Mouse (Mus musculus) ovary, postnatal 14 days (tissue): ENCODE data around the gene Cilp2.
A peak's percentile ranks its signal among the peaks of the same experiment; 100 is the strongest.

Source experiments
- DNase-seq: peaks from one replicate; pipeline ENCODE4 v3.0.0; 2022; ENCODE audit warnings: low spot score

Cilp2 gene

DNA sequence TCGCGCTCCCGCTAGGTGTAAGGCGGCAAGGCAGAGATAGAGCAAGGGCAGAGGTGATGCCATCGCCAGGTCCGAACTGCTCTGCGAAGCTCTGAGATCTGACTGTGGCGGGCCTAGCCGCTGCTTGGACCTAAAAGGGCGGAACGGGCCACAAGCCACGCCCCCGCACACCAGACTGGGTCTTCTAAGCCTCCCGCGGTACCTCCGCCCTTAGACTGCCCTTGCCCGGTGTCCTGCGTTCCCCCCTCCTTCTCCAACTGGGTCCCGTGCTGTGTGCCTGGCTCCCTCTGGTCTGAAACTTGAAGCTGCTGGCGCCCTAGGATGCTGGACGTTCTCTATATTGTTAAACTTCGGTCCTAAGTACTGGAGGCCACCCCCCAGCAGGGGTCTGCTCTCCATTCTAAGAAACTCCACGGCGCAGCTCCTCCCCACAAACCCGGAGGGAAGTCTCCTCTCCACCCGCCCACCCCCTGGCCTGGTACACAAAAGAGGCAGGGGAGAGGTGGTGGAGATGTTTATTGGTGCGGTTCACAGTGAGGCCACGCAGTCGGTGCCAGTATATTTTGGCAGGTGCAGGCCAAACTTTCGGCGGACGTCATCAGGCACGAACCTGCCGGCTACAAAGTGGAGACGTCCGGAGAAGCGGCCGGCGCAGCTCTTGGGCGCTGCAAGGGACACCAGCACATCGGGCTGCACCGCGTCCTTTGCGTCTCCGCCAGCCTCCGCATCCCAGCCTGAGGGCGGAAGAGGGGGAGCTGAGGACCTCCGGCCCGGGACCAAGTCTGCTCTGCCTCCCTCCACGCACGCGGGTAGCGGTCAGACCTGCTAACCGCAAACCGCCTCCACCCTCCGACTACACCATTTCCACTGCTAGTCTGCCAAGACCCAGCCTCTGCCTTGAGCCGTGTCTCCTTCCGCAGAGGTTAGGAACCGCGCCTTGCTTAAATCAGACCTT, at the start of gene Cilp2:
Gene Cilp2, minus strand, starts transcription at position 399 of the 955 bp plus-strand sequence.
- DNase-seq, result no peak

DNA sequence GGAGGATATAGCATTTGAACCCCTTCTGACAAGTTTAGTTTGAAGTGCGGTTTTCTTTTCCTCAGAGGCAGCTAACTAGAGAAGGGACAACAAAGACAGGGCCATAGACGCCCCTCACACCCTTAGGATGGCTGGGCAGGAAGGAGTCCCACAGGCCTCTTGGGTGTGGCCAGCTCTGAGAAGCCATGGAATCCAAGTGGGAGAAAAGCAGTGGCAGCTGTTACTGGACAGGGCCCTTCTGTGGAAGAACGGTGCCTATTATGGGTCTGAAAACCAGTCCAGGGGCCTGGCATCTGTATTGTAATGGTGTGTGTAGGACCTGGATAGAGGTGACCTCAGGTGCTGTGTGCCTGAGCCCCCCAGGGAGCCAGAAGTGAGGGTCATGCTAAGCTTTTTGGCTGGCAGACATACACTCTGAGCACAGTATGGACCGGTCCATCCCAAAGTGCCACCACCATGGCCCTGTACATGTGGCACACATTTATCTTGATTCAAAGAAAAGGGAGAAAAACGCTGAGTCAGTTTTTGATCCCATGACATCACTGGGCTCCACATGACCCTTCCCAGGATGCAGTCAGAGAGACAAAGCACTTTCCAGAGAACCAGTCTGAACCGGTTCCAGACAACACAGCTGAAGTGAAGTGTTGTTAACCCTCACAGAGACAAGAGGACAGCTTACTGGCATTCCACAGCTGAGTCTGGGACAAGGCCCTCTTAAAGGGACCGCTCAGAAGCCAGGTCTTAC, 48.7 kb upstream of the Cilp2 start:
- DNase-seq, result no peak

DNA sequence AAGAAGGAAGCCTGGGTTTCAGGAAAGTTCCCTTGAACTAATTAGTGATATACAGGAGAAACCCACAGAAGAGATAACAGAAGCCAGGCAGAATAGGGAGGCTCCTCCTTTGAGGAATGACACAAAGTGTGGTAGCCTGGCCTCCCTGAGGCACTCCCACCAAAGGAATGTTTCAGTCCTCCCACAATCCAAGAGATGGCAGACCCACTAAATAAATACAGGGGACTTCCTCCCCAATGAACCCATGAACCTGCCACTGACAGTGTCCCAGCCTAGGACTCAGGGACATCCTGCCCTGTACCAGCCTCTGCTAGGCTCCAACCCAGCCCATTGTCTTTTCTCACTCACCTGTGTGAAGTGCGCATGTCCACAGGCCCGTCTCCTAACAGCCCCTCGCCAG, 47.9 kb upstream of the Cilp2 start:
- DNase-seq, result no peak

DNA sequence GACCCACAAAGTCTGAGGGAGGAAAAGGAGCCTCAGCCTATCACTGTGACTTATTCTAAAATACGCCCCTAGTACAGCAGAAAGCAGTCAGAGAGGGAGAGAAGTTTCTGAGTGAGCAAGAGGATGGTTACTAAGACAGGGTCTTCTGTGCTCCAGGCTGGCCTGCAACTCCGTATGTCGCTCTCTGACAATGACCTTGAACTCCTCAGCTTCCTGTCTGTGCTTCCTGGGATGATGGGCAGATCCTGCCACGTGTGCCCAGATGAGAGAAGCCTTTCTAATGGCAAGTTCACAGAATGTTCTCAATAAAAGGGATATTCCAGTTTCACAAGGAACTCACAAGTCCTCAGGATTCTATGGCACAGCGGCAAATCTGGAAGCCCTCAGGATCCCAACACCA, 47.1 kb upstream of the Cilp2 start:
- DNase-seq, result no peak

DNA sequence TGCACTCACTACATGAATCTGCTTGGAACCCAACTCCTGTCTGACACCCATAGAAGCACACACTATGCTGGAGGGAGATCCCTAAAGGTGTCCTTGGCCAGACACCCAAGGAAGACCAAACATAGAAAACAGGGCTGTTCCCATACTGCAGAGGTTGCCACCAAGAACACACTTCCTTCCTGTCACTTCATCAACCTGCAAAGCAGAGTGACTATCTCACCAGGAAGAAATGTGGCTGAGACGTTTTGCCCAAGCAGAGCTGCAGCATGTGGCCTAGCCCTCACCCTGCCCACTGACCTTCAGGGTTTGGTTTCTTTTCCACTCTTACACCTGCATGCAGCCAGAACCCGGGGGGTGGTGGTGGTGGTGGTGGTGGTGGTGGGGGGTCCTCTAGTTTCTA, 46.3 kb upstream of the Cilp2 start:
- DNase-seq, result no peak

DNA sequence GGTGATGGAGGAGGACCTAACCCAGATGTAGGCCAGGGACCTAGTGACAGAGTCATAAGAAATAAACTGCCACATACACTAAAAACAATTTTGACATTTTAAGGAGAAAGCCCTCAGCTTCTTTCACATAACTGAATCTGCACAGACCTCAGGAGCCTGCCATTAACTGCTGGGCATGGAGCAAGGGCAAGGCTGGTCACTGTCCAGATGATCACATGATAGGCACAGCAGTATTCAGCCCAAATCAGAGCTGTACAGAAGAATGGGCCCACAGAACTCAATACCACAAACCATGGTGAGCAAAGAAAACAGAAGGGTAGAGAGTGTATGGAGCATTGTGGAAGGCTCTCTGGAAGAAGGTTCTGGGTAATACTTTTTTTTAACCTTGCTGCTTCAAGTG, 39.4 kb upstream of the Cilp2 start:
- no peak for DNase-seq

DNA sequence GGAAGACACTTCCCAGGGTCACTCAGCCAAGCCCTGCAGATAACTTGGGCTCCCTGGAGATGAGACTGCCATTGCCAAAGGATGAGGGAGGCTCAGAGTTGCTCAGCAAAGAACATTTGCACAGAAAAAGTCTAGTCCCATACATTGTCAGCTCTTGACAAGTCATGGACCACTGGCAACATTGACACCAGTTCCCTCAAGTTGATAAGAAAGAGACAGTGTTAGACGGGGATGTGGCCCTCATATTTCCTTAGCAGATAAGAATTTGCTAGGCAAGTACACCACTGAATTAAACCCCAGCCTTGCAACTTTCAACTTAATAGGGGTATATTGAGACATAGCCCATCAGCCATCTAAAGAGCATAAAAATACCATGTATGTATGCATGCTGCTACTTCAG, 36.5 kb upstream of the Cilp2 start:
- no peak for DNase-seq

DNA sequence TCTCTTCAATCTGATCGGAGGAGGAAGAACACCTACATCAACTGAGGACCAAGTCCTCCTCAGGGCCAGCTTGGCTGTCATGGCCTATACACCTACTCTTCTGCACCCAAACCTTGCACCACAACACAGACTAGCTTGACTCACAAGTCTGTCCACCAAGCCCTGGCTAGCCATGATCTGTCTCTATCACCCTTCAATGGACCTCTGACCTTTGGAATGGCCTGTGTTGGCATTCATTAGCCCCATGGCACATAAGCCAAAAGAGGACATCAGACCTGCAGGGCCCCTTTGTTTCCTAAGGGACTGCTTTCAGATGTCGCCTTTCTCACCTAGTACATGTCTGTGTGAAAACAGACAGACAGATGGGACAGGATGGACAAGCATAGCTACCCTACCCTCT, 33.7 kb upstream of the Cilp2 start:
- DNase-seq, result no peak

DNA sequence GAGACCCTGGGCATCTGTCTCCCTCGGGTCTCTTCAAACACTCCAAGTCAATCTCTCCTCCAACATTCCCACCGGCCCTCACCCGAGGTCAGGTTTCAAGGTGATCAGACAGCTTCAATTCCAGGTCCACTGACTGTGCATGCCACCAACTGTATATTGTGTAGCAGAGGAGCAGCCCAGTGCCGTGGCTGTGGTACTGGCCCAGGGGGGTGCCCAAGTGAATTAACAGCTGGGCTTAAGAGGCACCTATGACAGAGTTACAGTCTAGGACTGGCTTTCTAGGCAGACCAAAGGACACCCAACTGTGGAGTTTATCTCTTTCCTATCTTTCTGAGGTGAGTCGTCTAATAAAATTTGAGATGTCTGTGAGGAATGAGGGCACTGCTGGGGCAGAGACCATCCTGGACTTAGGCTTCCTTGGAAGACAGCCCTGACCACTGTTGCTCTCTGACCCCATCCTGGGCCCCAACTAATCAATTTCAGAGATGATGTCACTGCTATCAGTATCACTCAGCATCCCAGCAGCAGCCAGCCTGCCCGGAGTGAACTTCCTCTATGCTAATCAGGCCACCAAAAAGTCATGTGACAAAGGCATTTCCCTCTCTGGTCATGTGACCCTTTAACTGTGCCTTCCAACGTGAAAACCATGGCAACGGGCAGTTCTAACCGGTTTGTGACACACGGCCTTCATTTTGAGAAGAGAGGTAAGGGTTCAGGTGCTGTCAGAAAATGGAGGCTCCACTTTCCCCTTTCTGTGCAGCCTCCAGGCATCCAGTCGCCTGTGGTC, 32.6 kb upstream of the Cilp2 start:
- DNase-seq, result no peak

DNA sequence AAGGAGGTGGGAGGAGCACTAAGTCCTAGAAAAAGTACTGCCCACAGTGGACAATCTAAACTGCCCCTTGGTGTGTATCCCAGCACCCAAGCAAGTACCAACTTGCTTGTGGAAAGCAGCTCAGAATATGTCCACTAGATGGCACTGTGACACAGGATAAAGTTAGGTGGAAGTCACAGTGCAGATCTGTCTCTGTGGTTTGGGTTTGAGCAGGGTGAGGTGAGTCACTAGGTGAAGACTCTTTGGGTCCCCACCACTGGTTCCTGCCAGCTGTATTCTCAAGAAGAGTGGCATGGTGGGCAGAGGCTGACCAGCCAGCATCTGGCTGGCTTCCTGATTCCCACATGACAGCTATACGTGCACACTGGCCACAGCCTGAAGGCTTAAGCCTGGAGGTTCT, 31.5 kb upstream of the Cilp2 start:
- peak; percentile 73 for DNase-seq

DNA sequence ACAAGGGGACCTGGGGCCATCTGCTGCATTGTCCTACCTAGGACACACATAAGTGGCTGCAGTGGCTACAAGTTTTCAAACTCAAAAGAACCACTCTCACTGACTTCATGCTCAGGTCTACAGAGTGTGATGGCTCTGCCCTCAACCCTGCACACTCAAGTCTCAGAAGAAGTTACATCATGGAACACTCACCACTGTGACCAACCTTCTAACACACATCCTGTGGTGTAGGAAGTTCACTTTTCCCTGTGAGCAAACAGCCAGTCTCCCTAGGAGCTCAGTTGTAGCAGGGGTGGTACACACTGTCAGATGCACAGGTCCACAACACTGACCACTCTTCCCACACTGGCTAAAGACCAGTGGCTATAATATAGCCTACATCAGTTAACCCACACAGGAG, 31.0 kb upstream of the Cilp2 start:
- no peak for DNase-seq

DNA sequence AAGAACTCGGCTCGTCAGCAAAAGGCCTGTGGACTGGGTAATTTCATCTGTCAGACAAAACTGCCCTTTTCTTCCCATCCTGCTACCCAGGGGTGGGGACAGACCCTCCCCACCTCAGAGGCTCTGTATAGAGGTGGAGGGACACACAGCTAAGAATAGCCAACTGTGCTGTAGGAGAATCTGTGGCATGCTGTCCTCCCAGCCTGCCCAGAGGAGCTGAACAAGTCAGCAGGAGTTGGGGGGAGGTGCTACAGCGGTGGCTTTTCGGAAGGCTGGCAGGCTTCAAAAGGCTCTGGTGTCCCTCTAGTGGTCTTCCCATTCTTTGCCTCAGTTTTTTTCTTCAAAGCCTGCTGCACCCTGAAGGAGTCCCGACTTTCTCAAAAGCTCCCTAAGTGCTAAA, 28.3 kb upstream of the Cilp2 start:
- no peak for DNase-seq

DNA sequence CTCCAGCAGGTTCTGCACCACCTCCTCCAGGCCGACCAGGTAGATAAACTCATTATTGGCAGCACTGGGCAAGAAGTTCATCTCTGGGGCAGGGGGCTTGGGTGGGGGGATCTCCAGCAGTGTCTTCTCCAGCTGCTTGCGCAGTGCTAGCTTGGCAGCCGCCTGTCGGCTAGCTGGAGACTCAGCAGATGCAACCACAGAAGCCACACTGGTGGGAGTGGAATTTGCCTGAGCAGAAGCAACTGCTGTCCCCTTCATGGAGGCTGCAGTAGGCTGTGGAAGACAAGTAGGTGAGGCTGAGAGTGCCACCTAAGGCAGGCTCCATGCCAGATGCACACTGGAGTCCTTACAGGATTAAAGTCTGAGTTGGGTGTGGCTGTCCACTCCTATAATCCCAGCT, 27.0 kb upstream of the Cilp2 start:
- DNase-seq, result no peak

DNA sequence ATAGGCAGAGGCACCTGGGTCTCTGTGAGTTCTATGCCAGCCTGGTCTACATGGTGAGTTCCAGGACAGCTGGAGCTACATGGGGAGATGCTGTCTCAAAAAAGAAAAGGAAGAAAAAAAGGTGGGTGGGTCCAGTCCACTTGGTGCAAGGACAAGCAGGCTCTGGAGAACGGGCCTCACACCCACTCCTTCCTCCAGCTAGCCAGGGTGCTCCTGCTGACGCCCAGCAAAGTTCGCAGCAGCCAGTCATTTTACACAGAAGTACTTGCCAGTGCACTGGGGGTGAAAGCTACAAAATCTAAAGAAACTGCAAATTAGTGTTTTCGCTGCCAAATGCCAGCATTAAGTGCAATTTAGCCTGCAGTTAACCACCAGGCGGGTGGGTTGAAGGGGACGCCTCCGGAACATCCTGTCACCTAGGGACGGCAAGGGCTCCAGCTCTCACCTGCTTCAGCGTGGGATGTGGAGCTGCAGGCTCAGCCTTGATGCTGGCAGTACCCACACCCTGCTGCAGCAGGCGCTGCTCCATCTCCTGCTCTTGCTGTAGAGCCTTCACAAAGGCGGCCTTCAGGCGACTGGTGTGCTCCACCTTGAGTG, 25.1 kb upstream of the Cilp2 start:
- DNase-seq, result no peak

DNA sequence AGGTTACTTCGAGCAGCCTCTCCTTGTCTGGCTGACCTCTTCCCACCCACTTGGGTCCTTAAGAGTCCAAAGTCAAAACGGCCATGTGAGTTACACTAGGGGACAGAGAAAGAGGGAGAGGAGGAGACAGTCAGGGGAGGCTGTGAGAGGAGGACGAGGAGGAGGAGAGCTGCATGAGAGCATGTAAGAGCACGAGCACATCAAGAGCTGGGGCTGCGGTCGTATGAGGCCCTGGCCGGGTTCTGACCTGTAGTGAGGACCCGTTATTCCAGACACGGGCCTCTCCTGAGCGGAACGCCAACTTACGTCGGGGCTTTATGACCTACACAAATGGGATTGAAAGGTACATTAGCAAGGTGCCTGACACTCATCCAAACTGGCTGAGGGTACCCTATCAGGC, 24.4 kb upstream of the Cilp2 start:
- DNase-seq, result no peak

DNA sequence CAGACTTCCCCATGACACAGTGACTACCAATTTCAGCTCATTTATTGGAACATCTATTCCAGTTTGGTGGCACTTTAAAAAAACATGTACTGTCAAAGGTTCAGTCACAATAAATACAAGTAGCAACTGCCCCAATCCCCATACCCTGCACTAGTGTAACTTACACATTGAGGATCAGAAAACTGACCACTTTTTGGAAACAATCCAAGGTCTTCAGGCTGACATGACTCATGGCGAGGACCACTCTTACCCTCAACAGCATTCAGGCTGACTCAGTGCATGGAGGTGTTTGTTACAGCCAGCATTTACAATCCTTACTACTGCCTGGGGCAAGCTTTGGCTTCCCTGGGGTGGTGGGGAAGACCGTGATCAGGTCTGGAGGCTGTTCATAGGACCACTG, 19.6 kb upstream of the Cilp2 start:
- DNase-seq, result no peak

DNA sequence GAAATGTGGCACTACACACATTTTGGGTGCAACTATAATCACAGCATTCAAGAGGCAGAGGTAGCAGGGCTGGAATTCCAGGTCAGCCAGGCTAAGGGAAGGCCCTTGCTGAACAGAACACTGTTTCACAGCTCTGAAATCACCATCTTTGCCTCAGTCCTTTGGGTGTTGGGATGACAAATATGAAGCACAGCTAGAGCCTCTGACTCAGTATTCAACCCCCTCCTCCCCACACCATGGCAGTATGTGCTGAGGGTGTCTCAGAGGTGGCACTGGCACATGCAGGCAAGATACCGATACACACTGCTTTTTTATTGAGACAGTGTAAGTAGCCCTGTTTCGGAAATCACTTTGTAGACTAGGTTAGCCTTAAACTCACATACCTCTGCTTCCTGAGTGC, 18.8 kb upstream of the Cilp2 start:
- no peak for DNase-seq

DNA sequence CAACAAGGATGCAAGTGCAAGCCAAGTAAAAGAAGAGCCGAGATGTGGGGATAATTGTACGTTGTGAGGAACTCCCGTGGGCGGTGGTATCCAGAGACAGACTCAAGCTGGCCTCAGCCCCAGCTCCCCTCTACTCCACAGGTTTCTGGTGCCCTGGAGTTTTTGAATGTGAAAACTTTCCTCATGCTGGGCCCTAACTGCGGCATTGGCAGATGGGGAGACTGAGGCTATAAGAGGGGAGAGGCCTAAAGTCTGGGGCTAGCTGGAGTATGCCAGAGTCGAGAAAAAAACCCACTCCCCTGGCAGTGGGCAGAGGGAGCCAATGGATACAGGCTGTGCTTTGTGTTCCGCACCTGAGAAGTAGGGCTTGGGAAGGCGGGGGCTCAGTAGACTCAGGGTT, 16.6 kb upstream of the Cilp2 start:
- DNase-seq, result no peak

DNA sequence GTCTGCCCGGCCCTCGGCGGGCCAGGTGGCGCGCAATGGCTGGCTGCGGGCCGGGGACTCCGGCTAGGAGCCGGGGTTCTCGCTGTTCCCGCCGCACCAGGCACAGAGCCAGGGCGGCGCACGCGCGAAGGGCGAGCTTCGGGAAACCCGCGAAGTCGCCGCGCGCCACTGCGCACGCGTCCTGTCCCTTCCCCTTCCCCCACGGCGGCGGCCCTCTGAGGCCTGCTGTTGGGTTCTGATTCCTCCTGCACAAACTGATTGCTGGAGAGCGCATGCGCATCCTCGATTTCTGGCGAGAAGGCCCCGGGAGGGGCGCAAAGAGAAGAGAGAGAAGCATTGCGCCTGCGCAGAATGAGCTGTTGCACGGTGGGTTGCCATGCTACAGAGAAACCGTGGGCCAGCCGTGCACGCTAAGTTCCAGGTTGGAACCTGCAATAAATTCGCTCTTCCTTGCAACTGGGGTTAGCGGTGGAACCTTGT, 15.6 kb upstream of the Cilp2 start:
- peak; percentile 97 for DNase-seq

DNA sequence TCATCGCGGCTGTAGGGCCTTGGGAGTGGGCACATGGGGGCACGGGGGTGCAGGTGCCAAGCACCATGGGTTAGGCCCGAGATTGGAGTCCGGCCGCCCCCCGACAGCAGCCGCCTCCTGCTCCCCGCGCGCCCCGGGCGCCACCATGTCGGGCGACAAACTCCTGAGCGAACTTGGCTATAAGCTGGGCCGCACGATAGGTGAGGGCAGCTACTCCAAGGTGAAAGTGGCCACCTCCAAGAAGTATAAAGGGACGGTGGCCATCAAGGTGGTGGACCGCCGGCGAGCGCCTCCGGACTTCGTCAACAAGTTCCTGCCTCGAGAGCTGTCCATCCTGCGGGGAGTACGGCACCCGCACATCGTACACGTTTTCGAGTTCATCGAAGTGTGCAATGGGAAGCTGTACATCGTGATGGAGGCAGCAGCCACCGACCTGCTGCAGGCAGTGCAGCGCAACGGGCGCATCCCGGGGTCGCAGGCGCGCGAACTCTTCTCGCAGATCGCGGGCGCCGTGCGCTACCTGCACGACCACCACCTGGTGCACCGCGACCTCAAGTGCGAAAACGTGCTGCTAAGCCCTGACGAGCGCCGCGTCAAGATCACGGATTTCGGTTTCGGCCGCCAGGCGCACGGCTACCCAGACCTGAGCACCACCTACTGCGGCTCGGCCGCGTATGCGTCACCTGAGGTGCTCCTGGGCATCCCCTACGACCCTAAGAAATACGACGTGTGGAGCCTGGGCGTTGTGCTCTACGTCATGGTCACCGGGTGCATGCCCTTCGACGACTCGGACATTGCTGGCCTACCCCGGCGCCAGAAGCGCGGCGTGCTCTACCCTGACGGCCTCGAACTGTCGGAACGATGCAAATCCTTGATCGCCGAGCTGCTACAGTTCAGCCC, 14.9 kb upstream of the Cilp2 start, which contains the start of the genes Tssk6, Ndufa13 and Yjefn3:
Gene Tssk6, plus strand, starts transcription at position 22 of the 900 bp plus-strand sequence.
Gene Ndufa13, minus strand, starts transcription at position 396 of the 900 bp plus-strand sequence.
Gene Yjefn3, minus strand, starts transcription at position 550 of the 900 bp plus-strand sequence.
- peak; percentile 39 for DNase-seq
